Mouse (Mus musculus): Measurements from ENCODE around the gene Rabggta. TPM values are rescaled to one million over a fixed set of nuclear protein-coding genes. Genes with fewer than 3 reads are reported as not detected.

Gene Rabggta
- total RNA-seq, 2 experiments from 2014 or later = 12.8 to 20.4 TPM

DNA sequence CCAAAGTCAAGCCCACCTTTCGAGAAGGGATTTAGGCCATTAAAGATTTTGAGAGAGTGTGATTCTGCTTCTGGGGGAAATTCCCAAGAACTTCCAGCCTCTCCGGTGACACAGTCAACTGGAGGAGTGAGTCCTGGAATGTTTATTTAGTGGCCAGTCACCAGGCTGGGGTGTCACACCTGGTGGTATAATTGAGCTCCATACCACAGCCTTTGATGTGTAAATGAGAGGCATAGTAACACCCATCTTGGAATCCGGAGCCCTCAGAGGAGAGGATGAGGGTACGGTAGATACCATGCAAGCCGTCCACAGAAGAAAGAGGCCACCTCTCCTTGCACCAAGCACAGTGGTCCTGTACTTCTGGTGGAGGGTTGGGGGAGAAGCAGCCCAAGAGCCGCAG, 19.3 kb downstream of the Rabggta start:
- no peak for ATAC-seq (replicated peaks; ENCODE audit: poor library complexity, severe bottlenecking)

GRCm38 (mm10) chr14:55701131-55701530, 20.9 kb downstream of the Rabggta start:
- no peak for ATAC-seq (replicated peaks; ENCODE audit: poor library complexity, severe bottlenecking)

DNA sequence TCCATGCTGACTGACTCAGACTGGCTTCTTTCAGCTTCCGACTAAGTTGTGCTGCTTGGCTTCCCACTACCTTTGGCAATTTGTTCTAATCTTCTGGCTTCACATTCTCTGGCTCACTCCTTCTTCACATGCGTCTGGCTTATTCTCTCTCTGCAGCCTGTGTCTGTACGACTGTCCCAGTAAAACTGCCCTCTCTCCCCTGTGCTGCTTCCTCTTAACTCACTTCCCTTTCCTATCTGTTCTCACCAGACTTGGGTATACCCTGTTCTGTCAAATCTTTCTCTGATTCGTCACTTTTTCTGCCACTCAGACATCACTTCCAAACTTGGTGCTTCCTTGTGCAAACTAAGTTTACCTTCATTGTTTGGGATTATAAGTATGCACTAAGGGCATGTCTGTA, 24.8 kb downstream of the Rabggta start:
- ATAC-seq (replicated peaks; ENCODE audit: poor library complexity, severe bottlenecking) = peak; percentile 92

GRCm38 (mm10) chr14:55689433-55689832, 32.6 kb downstream of the Rabggta start:
- ATAC-seq (replicated peaks; ENCODE audit: poor library complexity, severe bottlenecking) = no peak

DNA sequence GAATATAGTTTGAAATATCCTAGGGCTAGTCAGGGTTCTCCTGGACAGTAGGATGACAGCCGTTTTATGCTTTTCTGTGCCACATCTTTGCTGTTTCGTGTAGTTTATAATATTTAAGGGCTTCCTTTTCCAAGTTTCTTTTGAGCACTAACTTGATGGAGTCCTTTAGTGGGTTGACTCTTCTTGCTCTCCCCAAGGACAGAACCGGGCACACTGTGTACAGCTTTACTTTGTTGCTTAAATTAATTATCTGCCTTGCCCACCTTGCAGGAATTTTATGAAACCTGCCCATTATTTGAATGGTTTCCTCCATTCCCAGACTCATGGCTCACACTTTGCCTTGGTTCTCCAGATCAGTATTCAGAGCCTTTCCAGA, 40.0 kb downstream of the Rabggta start:
- ATAC-seq (replicated peaks; ENCODE audit: poor library complexity, severe bottlenecking) = 0 out of 2 replicates have a peak, but pooled peaks have one; percentile 1

DNA sequence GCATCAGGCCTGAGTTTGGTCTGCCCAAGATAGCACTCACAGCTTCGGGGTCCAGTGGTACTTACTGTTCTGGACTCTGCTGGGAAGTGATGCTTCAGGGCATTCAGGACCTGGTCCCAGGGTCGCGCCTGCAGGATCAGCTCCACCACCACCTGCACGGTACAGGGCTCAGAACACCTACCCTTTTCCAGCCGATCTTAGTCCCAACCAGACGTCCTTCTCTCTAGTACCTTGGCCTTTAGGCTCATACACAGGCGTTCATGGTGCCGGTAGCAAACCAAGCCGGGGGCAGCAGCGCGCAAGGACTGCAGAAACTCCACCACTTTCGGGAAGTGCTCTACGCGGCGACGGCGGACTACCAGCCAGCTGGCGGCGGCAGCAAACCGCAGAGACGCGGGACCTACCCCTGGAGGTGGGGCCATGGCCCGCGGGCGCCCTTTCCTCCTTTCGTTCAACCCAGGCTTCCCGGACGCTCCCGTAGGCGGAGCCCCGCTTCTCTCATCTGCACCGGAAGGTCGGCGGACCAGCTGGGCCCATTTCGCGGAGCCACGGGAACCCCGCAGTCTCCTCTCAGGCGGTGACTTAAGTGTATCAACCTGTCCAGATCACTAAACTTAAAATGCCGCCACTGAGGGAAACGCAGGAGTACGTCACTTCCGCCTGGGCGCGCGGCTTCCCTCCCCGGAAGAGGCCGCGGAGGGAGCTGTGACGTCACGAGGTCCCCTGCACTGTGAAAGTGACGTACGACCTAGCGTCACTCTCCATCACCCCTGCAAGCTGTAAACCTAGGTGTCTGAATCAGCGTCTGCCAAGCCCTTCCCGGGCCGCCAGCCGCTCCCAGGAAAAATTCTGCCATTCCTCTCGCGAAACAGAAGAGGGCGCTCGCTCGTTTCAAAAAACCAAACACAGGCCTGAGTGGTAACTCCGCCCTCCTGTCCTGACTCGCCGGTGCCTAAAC, 40.6 kb downstream of the Rabggta start, which contains the start of gene Tinf2:
Gene Tinf2 (minus strand): TSS at position 661 of the 958 bp plus-strand sequence.
- ATAC-seq (replicated peaks; ENCODE audit: poor library complexity, severe bottlenecking) = peak; percentile 91

- ATAC-seq (replicated peaks; ENCODE audit: poor library complexity, severe bottlenecking) = no peak
Measured at GRCm38 (mm10) chr14:55677615-55678014, 44.4 kb downstream of the Rabggta start.

DNA sequence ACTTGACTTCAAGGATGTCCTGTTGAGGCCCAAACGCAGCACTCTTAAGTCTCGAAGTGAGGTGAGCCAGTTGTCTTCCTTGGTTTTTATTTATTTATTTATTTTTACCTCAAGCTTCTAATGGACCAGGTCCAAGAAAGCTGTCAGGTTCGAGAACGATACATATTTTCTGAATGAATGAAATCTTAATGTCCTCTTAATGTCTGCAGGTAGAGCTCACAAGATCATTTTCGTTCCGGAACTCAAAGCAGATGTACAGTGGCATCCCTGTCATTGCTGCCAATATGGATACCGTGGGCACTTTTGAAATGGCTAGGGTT, 49.4 kb downstream of the Rabggta start:
- ATAC-seq (replicated peaks; ENCODE audit: poor library complexity, severe bottlenecking) = no peak

DNA sequence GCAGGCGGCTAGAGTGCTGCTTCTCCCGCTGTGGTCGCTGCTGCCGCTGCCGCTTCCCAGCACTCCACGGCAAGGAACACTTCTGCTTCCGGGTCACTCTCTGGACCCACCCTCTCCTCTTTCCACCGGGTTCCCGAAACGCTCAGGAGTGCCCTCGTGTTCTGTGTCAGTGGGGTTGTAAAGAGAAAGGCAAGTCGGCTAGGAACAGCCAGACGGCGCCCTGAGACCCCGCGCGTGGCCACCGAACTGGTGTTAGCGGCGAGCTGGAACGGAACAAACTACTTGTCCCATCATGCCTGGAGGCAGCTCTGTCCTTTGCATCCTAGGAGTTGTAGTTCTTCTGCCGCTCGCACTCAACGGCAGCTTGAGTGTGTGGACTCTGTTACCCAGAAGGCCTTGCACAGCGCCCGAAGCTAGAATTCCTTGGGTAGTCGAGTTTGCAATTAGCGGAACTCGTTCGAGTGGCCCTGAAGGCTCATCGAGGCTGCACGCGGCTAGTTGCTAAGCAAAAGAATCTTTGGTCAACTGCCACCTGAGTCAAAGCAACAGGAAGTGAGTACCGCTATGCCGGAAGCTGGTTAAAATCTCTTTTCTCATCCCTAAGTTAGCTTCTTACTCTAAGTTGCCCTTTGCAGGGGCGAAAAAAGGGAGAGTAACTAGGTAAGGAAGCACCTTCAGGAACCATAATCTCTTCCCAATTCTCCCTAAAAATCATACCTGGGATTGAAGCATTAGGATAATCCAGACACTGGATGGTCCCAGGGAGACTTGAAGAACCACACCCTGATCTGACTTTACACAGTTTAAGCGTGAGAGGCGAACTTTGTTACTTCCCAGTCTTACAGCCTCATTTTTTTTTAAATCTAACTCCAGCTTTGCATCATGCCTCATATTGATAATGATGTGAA, 50.0 kb downstream of the Rabggta start, which contains the start of the genes Gmpr2 and Nedd8:
Gene Gmpr2 (plus strand): TSS at position 109 of the 908 bp plus-strand sequence.
Gene Nedd8 (minus strand): TSS at position 292 of the 908 bp plus-strand sequence.
- ATAC-seq (replicated peaks; ENCODE audit: poor library complexity, severe bottlenecking) = peak; percentile 97

DNA sequence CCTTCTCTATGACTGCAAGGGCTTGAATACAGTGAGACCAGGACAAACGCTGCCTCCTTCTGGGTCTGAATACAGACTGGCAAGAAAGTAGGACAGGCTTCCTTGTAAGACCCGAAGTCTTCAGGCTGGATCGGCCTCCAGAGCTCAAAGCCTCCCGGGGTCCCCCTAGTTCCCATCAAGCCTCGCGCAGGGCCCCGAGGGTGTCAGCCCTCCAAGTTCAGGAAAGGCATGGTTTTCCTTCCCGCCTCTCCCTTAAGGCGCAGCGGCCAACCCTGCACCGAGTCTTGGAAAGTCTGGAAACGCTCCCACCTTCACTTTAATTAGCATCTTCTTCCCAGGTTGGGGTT, 50.6 kb downstream of the Rabggta start:
- peak; percentile 25 for ATAC-seq (replicated peaks; ENCODE audit: poor library complexity, severe bottlenecking)

Other genes with a start within 250 kb of the Rabggta start
Only the 30 nearest of the 37 such genes appear.
- 50.5 and 65.3 TPM in 2 replicates for gene Dcaf11, start 162.3 kb downstream of the Rabggta start, total RNA-seq (2014; fragmentation: Nextera tagmentation)
- gene Dcaf11, start 162.3 kb downstream of the Rabggta start, total RNA-seq (2017) = 58.3 and 58.7 TPM in 2 replicates
- 1.9 TPM in 1 of 2 replicates, not detected in the other for gene A730061H03Rik, start 161.9 kb downstream of the Rabggta start, total RNA-seq (2014; fragmentation: Nextera tagmentation)
- gene A730061H03Rik, start 161.9 kb downstream of the Rabggta start, total RNA-seq (2017) = 1.0 TPM in 1 of 2 replicates, not detected in the other
- not detected in 2 replicates for gene Fitm1, start 146.6 kb downstream of the Rabggta start, total RNA-seq (2014; fragmentation: Nextera tagmentation)
- gene Fitm1, start 146.6 kb downstream of the Rabggta start, total RNA-seq (2017) = 2.4 TPM in 1 of 2 replicates, not detected in the other
- gene Psme1, start 144.1 kb downstream of the Rabggta start, total RNA-seq (2014; fragmentation: Nextera tagmentation) = 534 and 592 TPM in 2 replicates
- 280 and 325 TPM in 2 replicates for gene Psme1, start 144.1 kb downstream of the Rabggta start, total RNA-seq (2017)
- 0.85 TPM in 1 of 2 replicates, not detected in the other for gene Emc9, start 137.0 kb downstream of the Rabggta start, total RNA-seq (2014; fragmentation: Nextera tagmentation)
- gene Emc9, start 137.0 kb downstream of the Rabggta start, total RNA-seq (2017) = 2.1 and 5.1 TPM in 2 replicates
- 330 and 352 TPM in 2 replicates for gene Psme2, start 131.2 kb downstream of the Rabggta start, total RNA-seq (2014; fragmentation: Nextera tagmentation)
- 225 and 247 TPM in 2 replicates for gene Psme2, start 131.2 kb downstream of the Rabggta start, total RNA-seq (2017)
- 20.1 and 21.9 TPM in 2 replicates for gene Rnf31, start 130.6 kb downstream of the Rabggta start, total RNA-seq (2014; fragmentation: Nextera tagmentation)
- 9.1 and 19.8 TPM in 2 replicates for gene Rnf31, start 130.6 kb downstream of the Rabggta start, total RNA-seq (2017)
- gene Irf9, start 118.7 kb downstream of the Rabggta start, total RNA-seq (2014; fragmentation: Nextera tagmentation) = 23.4 and 31.2 TPM in 2 replicates
- 21.9 and 27.4 TPM in 2 replicates for gene Irf9, start 118.7 kb downstream of the Rabggta start, total RNA-seq (2017)
- 1.0 TPM in 1 of 2 replicates, not detected in the other for gene Rec8, start 104.2 kb downstream of the Rabggta start, total RNA-seq (2014; fragmentation: Nextera tagmentation)
- 0.26 TPM in 1 of 2 replicates, not detected in the other for gene Rec8, start 104.2 kb downstream of the Rabggta start, total RNA-seq (2017)
- gene Ipo4, start 86.3 kb downstream of the Rabggta start, total RNA-seq (2014; fragmentation: Nextera tagmentation) = 47.3 and 49.7 TPM in 2 replicates
- gene Ipo4, start 86.3 kb downstream of the Rabggta start, total RNA-seq (2017) = 14.3 and 25.5 TPM in 2 replicates
- gene Gm49378, start 84.4 kb downstream of the Rabggta start, total RNA-seq (2014; fragmentation: Nextera tagmentation) = 8.5 and 9.1 TPM in 2 replicates
- 3.5 and 4.0 TPM in 2 replicates for gene Gm49378, start 84.4 kb downstream of the Rabggta start, total RNA-seq (2017)
- gene Tm9sf1, start 78.5 kb downstream of the Rabggta start, total RNA-seq (2014; fragmentation: Nextera tagmentation) = 35.0 and 59.0 TPM in 2 replicates
- 48.6 and 52.9 TPM in 2 replicates for gene Tm9sf1, start 78.5 kb downstream of the Rabggta start, total RNA-seq (2017)
- 3.0 TPM in 1 of 2 replicates, not detected in the other for gene Tssk4, start 72.1 kb downstream of the Rabggta start, total RNA-seq (2014; fragmentation: Nextera tagmentation)
- gene Tssk4, start 72.1 kb downstream of the Rabggta start, total RNA-seq (2017) = 1.1 TPM in 1 of 2 replicates, not detected in the other
- gene Mdp1, start 61.8 kb downstream of the Rabggta start, total RNA-seq (2014; fragmentation: Nextera tagmentation) = 22.9 and 29.3 TPM in 2 replicates
- 21.5 and 22.6 TPM in 2 replicates for gene Mdp1, start 61.8 kb downstream of the Rabggta start, total RNA-seq (2017)
- gene Gmpr2, start 50.3 kb downstream of the Rabggta start, total RNA-seq (2014; fragmentation: Nextera tagmentation) = 33.9 and 37.7 TPM in 2 replicates
- gene Gmpr2, start 50.3 kb downstream of the Rabggta start, total RNA-seq (2017) = 47.1 and 57.0 TPM in 2 replicates
- 364 and 474 TPM in 2 replicates for gene Nedd8, start 50.1 kb downstream of the Rabggta start, total RNA-seq (2014; fragmentation: Nextera tagmentation)
- gene Nedd8, start 50.1 kb downstream of the Rabggta start, total RNA-seq (2017) = 274 and 353 TPM in 2 replicates
- 19.0 and 24.0 TPM in 2 replicates for gene Tinf2, start 40.4 kb downstream of the Rabggta start, total RNA-seq (2014; fragmentation: Nextera tagmentation)
- 25.7 and 27.0 TPM in 2 replicates for gene Tinf2, start 40.4 kb downstream of the Rabggta start, total RNA-seq (2017)
- gene Tgm1, start 8.3 kb downstream of the Rabggta start, total RNA-seq (2014; fragmentation: Nextera tagmentation) = 0.85 and 1.8 TPM in 2 replicates
- gene Tgm1, start 8.3 kb downstream of the Rabggta start, total RNA-seq (2017) = 1.4 and 4.3 TPM in 2 replicates
- gene Dhrs1, start 23.4 kb upstream of the Rabggta start, total RNA-seq (2014; fragmentation: Nextera tagmentation) = 54.7 and 67.7 TPM in 2 replicates
- 18.0 and 30.7 TPM in 2 replicates for gene Dhrs1, start 23.4 kb upstream of the Rabggta start, total RNA-seq (2017)
- gene Nop9, start 23.4 kb upstream of the Rabggta start, total RNA-seq (2014; fragmentation: Nextera tagmentation) = 30.9 and 36.6 TPM in 2 replicates
- gene Nop9, start 23.4 kb upstream of the Rabggta start, total RNA-seq (2017) = 35.7 and 38.6 TPM in 2 replicates
- not detected in 2 replicates for gene Cideb, start 36.2 kb upstream of the Rabggta start, total RNA-seq (2014; fragmentation: Nextera tagmentation)
- not detected in 2 replicates for gene Cideb, start 36.2 kb upstream of the Rabggta start, total RNA-seq (2017)
- gene Ltb4r2, start 39.2 kb upstream of the Rabggta start, total RNA-seq (2014; fragmentation: Nextera tagmentation) = 0.56 and 2.1 TPM in 2 replicates
- gene Ltb4r2, start 39.2 kb upstream of the Rabggta start, total RNA-seq (2017) = 0.34 TPM in 1 of 2 replicates, not detected in the other
- 19.4 and 23.3 TPM in 2 replicates for gene Ltb4r1, start 43.7 kb upstream of the Rabggta start, total RNA-seq (2014; fragmentation: Nextera tagmentation)
- gene Ltb4r1, start 43.7 kb upstream of the Rabggta start, total RNA-seq (2017) = 19.8 and 25.8 TPM in 2 replicates
- not detected in 2 replicates for gene Adcy4, start 61.8 kb upstream of the Rabggta start, total RNA-seq (2014; fragmentation: Nextera tagmentation)
- gene Adcy4, start 61.8 kb upstream of the Rabggta start, total RNA-seq (2017) = not detected in 2 replicates
- 104 and 157 TPM in 2 replicates for gene Ripk3, start 66.6 kb upstream of the Rabggta start, total RNA-seq (2014; fragmentation: Nextera tagmentation)
- 40.9 and 42.4 TPM in 2 replicates for gene Ripk3, start 66.6 kb upstream of the Rabggta start, total RNA-seq (2017)
- gene Nfatc4, start 100.9 kb upstream of the Rabggta start, total RNA-seq (2014; fragmentation: Nextera tagmentation) = not detected in 2 replicates
- not detected in 2 replicates for gene Nfatc4, start 100.9 kb upstream of the Rabggta start, total RNA-seq (2017)
- 4.1 and 7.6 TPM in 2 replicates for gene Nynrin, start 131.7 kb upstream of the Rabggta start, total RNA-seq (2014; fragmentation: Nextera tagmentation)
- 2.4 and 3.3 TPM in 2 replicates for gene Nynrin, start 131.7 kb upstream of the Rabggta start, total RNA-seq (2017)
- not detected in 2 replicates for gene Cbln3, start 162.1 kb upstream of the Rabggta start, total RNA-seq (2014; fragmentation: Nextera tagmentation)
- gene Cbln3, start 162.1 kb upstream of the Rabggta start, total RNA-seq (2017) = not detected in 2 replicates
- gene Khnyn, start 162.7 kb upstream of the Rabggta start, total RNA-seq (2014; fragmentation: Nextera tagmentation) = 8.8 and 12.8 TPM in 2 replicates
- gene Khnyn, start 162.7 kb upstream of the Rabggta start, total RNA-seq (2017) = 12.4 and 14.7 TPM in 2 replicates
- 13.8 and 15.3 TPM in 2 replicates for gene Sdr39u1, start 178.0 kb upstream of the Rabggta start, total RNA-seq (2014; fragmentation: Nextera tagmentation)
- 6.5 and 13.5 TPM in 2 replicates for gene Sdr39u1, start 178.0 kb upstream of the Rabggta start, total RNA-seq (2017)

Data from granulocyte monocyte progenitor cell, adult 5-6 weeks (primary cell).